Mouse (Mus musculus): ENCODE data around the gene Plpp2. TPM values are rescaled to one million over a fixed set of nuclear protein-coding genes. Genes with fewer than 3 reads are reported as not detected.
A peak's percentile ranks its signal among the peaks of the same experiment; 100 is the strongest.

Plpp2 gene
- polyA plus RNA-seq (2015; fragmentation: Nextera tagmentation; extraction: Ambion mirVana): 25.5 and 28.3 TPM in 2 replicates

GRCm38 (mm10) chr10:79533126-79533911, at the start of gene Plpp2:
Gene Plpp2, minus strand, starts transcription at chr10:79533796.
- WGBS: under 1% methylated on average over 51 of the region's 52 CpGs
- H3K4me2 ChIP-seq: peak within 1 kb of the TSS; percentile 96
- H3K36me3 ChIP-seq: peaks cover 3% of the 10 kb centered on the region
- H3K27ac ChIP-seq: peak within 1 kb of the TSS; percentile 69
- H3K4me1 ChIP-seq: peaks cover 17% of the 10 kb centered on the region
- peak within 1 kb of the TSS; percentile 63 for H3K4me3 ChIP-seq
- ATAC-seq (ENCODE audit: insufficient number of reproducible peaks, low FRiP score, low TSS enrichment, low read depth): peak; percentile 11
- peak within 1 kb of the TSS; percentile 44 for H3K9ac ChIP-seq
- H3K27me3 ChIP-seq: no peaks in the 10 kb centered on the region
- H3K9me3 ChIP-seq: no peaks in the 10 kb centered on the region

DNA sequence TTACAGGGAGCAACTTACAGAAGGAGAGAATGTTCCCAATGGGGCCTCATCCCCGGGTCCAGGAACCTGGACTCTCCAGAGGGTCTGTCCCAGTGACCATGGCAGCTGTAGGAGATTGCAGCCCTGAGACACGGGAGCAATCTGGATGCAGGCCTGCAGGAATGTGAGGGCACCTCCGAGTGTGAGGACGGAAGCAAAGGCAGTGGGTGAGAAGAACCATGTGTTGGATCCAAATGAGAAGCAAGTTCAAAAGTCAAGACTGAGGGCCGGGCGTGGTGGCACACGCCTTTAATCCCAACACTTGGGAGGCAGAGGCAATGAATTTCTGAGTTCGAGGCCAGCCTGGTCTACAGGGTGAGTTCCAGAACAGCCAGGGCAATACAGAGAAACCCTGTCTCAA, 47.9 kb upstream of the Plpp2 start:
- no peak overlapping the region for H3K9ac ChIP-seq
- WGBS: 82% methylated on average over 8 of the region's 8 CpGs
- no peak overlapping the region for H3K27ac ChIP-seq
- no peak overlapping the region for H3K4me2 ChIP-seq
- H3K27me3 ChIP-seq: peaks cover 9% of the 10 kb centered on the region; the same call in 1 of the 2 replicates
- H3K4me3 ChIP-seq: no peak overlapping the region
- no peaks in the 10 kb centered on the region for H3K36me3 ChIP-seq
- no peak for ATAC-seq (ENCODE audit: insufficient number of reproducible peaks, low FRiP score, low TSS enrichment, low read depth)
- no peaks in the 10 kb centered on the region for H3K4me1 ChIP-seq
- H3K9me3 ChIP-seq: no peaks in the 10 kb centered on the region

GRCm38 (mm10) chr10:79580811-79581210, 47.2 kb upstream of the Plpp2 start:
- no peaks in the 10 kb centered on the region for H3K36me3 ChIP-seq
- no peak overlapping the region for H3K4me3 ChIP-seq
- H3K9me3 ChIP-seq: no peaks in the 10 kb centered on the region
- no peak for ATAC-seq (ENCODE audit: insufficient number of reproducible peaks, low FRiP score, low TSS enrichment, low read depth)
- H3K27me3 ChIP-seq: peaks cover 9% of the 10 kb centered on the region; the same call in 1 of the 2 replicates
- H3K4me1 ChIP-seq: no peaks in the 10 kb centered on the region
- no peak overlapping the region for H3K4me2 ChIP-seq
- no peak overlapping the region for H3K27ac ChIP-seq
- 42% methylated on average over 6 of the region's 6 CpGs for WGBS
- no peak overlapping the region for H3K9ac ChIP-seq

GRCm38 (mm10) chr10:79580356-79580755, 46.8 kb upstream of the Plpp2 start:
- Histone ChIP-seq H3K27me3 (peaks cover 9% of the 10 kb centered on the region; the same call in 1 of the 2 replicates), H3K4me2 (no peak overlapping the region), H3K9me3 (no peaks in the 10 kb centered on the region), H3K9ac (no peak overlapping the region), H3K27ac (no peak overlapping the region), H3K4me3 (no peak overlapping the region), H3K36me3 (no peaks in the 10 kb centered on the region), H3K4me1 (no peaks in the 10 kb centered on the region)
- ATAC-seq (ENCODE audit: insufficient number of reproducible peaks, low FRiP score, low TSS enrichment, low read depth): no peak
- WGBS: 70% methylated on average over 7 of the region's 7 CpGs

- 76% methylated on average over 12 of the region's 12 CpGs for WGBS
- no peak overlapping the region for H3K4me2 ChIP-seq
- H3K36me3 ChIP-seq: no peaks in the 10 kb centered on the region
- H3K27me3 ChIP-seq: peaks cover 9% of the 10 kb centered on the region; the same call in 1 of the 2 replicates
- no peak overlapping the region for H3K4me3 ChIP-seq
- no peaks in the 10 kb centered on the region for H3K4me1 ChIP-seq
- no peaks in the 10 kb centered on the region for H3K9me3 ChIP-seq
- no peak for ATAC-seq (ENCODE audit: insufficient number of reproducible peaks, low FRiP score, low TSS enrichment, low read depth)
- no peak overlapping the region for H3K27ac ChIP-seq
- H3K9ac ChIP-seq: no peak overlapping the region
These were observed 46.2 kb upstream of the Plpp2 start for GRCm38 (mm10) chr10:79579781-79580180.

- no peaks in the 10 kb centered on the region for H3K4me1 ChIP-seq
- H3K9me3 ChIP-seq: no peaks in the 10 kb centered on the region
- no peak overlapping the region for H3K4me2 ChIP-seq
- no peak overlapping the region for H3K4me3 ChIP-seq
- no peak overlapping the region for H3K9ac ChIP-seq
- no peaks in the 10 kb centered on the region for H3K36me3 ChIP-seq
- H3K27ac ChIP-seq: no peak overlapping the region
- 72% methylated on average over 7 of the region's 7 CpGs for WGBS
- H3K27me3 ChIP-seq: peaks cover 9% of the 10 kb centered on the region; the same call in 1 of the 2 replicates
- no peak for ATAC-seq (ENCODE audit: insufficient number of reproducible peaks, low FRiP score, low TSS enrichment, low read depth)
These were observed 45.3 kb upstream of the Plpp2 start for GRCm38 (mm10) chr10:79578891-79579290.

- ATAC-seq (ENCODE audit: insufficient number of reproducible peaks, low FRiP score, low TSS enrichment, low read depth): no peak
- H3K4me1 ChIP-seq: no peaks in the 10 kb centered on the region
- no peaks in the 10 kb centered on the region for H3K9me3 ChIP-seq
- H3K27ac ChIP-seq: no peak overlapping the region
- H3K36me3 ChIP-seq: no peaks in the 10 kb centered on the region
- peaks cover 9% of the 10 kb centered on the region; the same call in 1 of the 2 replicates for H3K27me3 ChIP-seq
- whole genome bisulfite sequencing: 49% methylated on average over 9 of the region's 9 CpGs
- H3K9ac ChIP-seq: no peak overlapping the region
- no peak overlapping the region for H3K4me3 ChIP-seq
- no peak overlapping the region for H3K4me2 ChIP-seq
These were observed 44.7 kb upstream of the Plpp2 start for GRCm38 (mm10) chr10:79578276-79578675.

- H3K4me3 ChIP-seq: no peak overlapping the region
- no peak overlapping the region for H3K4me2 ChIP-seq
- no peak for ATAC-seq (ENCODE audit: insufficient number of reproducible peaks, low FRiP score, low TSS enrichment, low read depth)
- H3K9me3 ChIP-seq: no peaks in the 10 kb centered on the region
- no peak overlapping the region for H3K27ac ChIP-seq
- H3K9ac ChIP-seq: no peak overlapping the region
- 78% methylated on average over 4 of the region's 4 CpGs for WGBS
- H3K4me1 ChIP-seq: no peaks in the 10 kb centered on the region
- no peaks in the 10 kb centered on the region for H3K36me3 ChIP-seq
- H3K27me3 ChIP-seq: peaks cover 9% of the 10 kb centered on the region; the same call in 1 of the 2 replicates
These were observed 43.8 kb upstream of the Plpp2 start for GRCm38 (mm10) chr10:79577376-79577775.

DNA sequence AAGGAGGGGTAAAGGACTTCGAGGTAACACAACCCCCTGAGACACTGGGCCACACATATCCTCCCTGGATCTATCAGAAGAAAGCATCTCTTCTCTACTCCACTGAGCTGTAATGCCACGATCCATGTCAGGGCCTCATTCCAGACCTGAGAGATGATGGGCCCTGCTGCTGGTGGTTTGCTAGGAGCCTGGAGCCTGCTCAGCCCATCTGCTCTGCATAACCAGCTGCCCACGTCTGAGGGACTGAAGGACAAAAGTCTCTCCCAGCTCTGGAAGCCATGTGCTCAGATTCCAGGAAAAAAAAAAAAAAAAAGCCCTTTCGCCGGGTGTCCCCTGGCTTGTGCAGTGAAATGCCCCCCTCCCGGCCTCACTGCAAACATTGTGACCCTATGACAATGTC, 42.2 kb upstream of the Plpp2 start:
- Histone ChIP-seq H3K4me2 (no peak overlapping the region), H3K9me3 (no peaks in the 10 kb centered on the region), H3K36me3 (no peaks in the 10 kb centered on the region), H3K4me1 (no peaks in the 10 kb centered on the region), H3K9ac (no peak overlapping the region), H3K4me3 (no peak overlapping the region), H3K27ac (no peak overlapping the region), H3K27me3 (peaks cover 9% of the 10 kb centered on the region; the same call in 1 of the 2 replicates)
- no peak for ATAC-seq (ENCODE audit: insufficient number of reproducible peaks, low FRiP score, low TSS enrichment, low read depth)
- 76% methylated on average over 6 of the region's 6 CpGs for WGBS

- H3K4me2 ChIP-seq: no peak overlapping the region
- ATAC-seq (ENCODE audit: insufficient number of reproducible peaks, low FRiP score, low TSS enrichment, low read depth): no peak
- no peak overlapping the region for H3K27ac ChIP-seq
- H3K4me1 ChIP-seq: no peaks in the 10 kb centered on the region
- no peaks in the 10 kb centered on the region for H3K36me3 ChIP-seq
- H3K4me3 ChIP-seq: no peak overlapping the region
- H3K27me3 ChIP-seq: peaks cover 9% of the 10 kb centered on the region; the same call in 1 of the 2 replicates
- WGBS: 85% methylated on average over 6 of the region's 6 CpGs
- no peaks in the 10 kb centered on the region for H3K9me3 ChIP-seq
- no peak overlapping the region for H3K9ac ChIP-seq
These were observed 41.2 kb upstream of the Plpp2 start for GRCm38 (mm10) chr10:79574796-79575195.

- Histone ChIP-seq H3K4me2 (no peak overlapping the region), H3K9ac (no peak overlapping the region), H3K27me3 (peaks cover 9% of the 10 kb centered on the region; the same call in 1 of the 2 replicates), H3K9me3 (no peaks in the 10 kb centered on the region), H3K27ac (no peak overlapping the region), H3K4me3 (no peak overlapping the region), H3K4me1 (no peaks in the 10 kb centered on the region), H3K36me3 (no peaks in the 10 kb centered on the region)
- ATAC-seq (ENCODE audit: insufficient number of reproducible peaks, low FRiP score, low TSS enrichment, low read depth): no peak
- 80% methylated on average over 8 of the region's 8 CpGs for WGBS
These were observed 40.8 kb upstream of the Plpp2 start for GRCm38 (mm10) chr10:79574350-79574749.

- 83% methylated on average over 6 of the region's 6 CpGs for WGBS
- H3K4me1 ChIP-seq: no peaks in the 10 kb centered on the region
These were observed 40.0 kb upstream of the Plpp2 start for GRCm38 (mm10) chr10:79573611-79574010.

More at GRCm38 (mm10) chr10:79573611-79574010, 40.0 kb upstream of the Plpp2 start:
- Histone ChIP-seq H3K27me3 (peaks cover 5% of the 10 kb centered on the region; the same call in 1 of the 2 replicates), H3K9ac (no peak overlapping the region), H3K4me3 (no peak overlapping the region), H3K4me2 (no peak overlapping the region), H3K36me3 (no peaks in the 10 kb centered on the region), H3K27ac (no peak overlapping the region), H3K9me3 (no peaks in the 10 kb centered on the region)
- ATAC-seq (ENCODE audit: insufficient number of reproducible peaks, low FRiP score, low TSS enrichment, low read depth): no peak
